Mouse (Mus musculus): ENCODE measurements around the gene Scn8a.

Scn8a gene

DNA sequence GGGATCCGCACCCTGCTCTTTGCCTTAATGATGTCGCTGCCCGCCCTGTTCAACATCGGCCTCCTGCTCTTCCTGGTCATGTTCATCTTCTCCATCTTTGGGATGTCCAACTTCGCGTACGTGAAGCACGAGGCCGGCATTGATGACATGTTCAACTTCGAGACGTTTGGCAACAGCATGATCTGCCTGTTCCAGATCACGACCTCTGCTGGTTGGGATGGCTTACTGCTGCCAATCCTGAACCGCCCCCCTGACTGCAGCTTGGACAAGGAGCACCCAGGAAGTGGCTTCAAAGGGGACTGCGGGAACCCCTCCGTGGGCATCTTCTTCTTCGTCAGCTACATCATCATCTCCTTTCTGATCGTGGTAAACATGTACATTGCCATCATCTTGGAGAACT, 170.0 kb downstream of the Scn8a start:
- no peak for DNase-seq (ENCODE audit: low spot score in 2 of 2)

DNA sequence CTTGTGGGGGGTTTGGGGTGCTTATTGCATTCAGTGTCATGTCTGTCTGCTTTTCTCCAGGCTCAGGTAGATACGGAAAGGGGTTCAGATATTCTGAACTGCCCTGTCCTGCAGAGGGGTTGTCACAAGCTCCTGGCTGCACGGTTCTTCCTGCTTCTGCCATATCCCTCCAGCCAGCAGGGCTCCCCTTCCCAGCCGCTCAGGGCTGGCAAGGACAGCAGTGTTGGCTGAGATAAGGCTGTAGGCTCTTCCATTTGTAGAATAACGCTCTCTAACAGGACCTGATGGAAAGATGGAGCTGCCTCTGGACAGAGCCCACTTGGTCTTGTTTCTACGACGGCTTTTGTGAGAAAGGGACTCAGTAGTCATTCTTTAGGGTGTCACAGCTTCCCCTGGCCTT, 172.3 kb downstream of the Scn8a start:
- DNase-seq (ENCODE audit: low spot score in 2 of 2), result no peak

DNA sequence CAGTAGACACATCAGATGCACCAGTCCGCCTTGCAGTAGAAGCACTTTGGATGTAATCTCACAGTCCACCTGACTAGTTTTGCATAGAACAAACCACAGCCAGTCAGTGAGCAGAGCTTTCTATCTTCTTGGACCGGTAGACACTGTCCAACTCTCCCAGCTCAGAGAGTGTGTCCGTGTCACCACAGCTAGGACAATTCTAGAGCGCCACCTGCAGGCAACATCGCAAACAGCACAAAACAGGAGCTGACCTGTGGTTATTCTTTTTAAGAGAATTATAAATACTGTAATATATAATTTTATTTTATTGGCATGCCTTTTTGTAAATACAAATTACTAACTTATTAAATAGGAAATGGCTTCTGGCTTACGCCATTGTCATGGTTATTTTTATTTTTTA, 173.0 kb downstream of the Scn8a start:
- peak; percentile 73 to 77 for DNase-seq (ENCODE audit: low spot score in 2 of 2)

DNA sequence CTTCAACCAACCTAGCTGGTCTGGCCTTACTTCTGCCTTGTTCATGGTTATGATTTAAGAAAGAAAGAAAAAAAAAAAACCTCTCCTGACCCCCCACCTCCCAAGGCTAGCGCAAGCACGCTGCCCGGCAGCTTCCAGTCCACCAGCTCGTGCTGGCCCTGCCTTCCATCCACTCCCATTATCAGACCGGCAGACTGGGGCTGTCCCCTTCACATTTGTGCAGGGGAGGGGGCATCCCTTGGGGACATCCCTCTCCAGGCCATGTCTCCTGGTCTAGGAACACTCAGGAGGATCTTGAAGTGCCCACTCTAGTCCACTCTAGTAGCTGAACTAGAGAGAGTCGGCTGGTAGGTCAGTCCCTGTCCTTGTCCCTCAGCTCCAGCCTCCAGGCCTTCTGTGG, 174.9 kb downstream of the Scn8a start:
- no peak for DNase-seq (ENCODE audit: low spot score in 2 of 2)

DNA sequence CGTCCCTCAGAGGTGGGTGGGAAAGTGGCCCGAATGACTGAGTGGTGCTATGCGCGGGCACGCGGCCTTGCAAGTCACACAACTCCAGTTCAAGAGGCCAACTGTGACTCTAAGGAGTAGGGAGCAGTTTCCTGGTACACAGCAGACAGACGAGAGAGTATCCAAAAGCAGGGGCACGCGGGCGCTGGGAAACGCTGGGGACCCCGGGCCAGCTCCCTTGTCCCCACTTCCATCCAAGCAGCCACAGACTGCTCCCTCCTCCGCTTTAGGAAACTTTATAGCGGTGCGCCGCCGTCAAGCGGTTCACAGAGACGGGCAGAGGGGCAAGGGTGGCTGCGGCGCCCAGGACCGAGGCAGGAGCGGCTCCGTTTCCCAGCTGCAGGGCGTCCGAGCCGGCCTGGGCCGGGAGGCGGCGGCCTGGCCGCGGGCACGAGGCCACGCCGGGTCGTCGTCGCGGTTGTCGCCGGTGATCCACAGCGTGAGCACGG, 176.4 kb downstream of the Scn8a start:
- DNase-seq (ENCODE audit: low spot score in 2 of 2), result no peak

DNA sequence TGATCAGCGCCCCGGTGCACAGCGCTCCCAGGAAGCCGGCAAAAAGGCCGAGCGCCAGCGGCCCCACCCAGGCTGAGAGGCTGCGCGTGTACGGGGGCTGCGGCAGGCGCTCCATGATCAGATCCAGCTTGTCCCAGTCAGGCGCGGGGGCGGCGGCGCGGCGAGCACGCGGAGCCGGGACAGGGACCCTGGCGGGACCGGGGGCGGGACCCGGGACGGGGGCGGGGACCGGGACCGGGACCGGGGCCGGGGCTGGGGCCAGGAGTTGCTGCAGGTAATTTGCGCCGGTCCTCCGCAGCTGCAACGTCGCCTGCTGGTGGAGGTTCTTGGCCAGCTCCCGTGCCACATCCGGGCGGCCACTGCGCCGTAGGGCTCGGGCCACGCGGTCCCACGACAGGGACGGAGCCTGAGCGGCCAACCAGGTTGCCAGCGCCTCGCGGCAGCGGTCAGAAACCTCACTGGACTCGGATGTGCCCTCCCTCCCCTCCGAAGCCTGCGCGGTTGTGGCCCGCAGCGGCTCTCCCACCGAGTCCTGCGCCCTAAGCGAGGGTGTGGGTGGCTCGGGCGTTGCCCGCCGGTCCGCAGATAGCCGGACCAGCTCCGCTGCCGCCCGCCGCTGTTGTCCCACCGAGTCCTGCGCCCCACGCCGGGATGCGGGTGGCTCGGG, 177.0 kb downstream of the Scn8a start:
- peak; percentile 60 to 69 for DNase-seq (ENCODE audit: low spot score in 2 of 2)

DNA sequence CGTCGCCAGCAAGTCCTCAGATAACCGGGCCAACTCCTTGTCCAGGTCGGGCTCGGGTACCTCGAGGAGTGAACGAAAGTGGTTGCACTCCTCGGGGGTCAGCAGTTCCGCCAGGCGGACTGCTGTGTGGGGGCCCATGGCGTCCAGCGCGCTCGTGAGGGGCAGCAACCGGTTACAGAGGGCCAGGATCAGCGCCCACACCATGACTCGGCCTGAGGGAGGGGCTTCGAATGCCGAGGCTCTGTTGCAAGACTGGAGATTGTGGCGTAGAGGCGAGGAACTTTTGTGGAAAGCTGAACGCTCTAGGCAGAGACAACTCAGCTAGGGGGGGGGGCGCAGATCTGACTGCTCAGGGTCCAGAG, 177.5 kb downstream of the Scn8a start, which contains the start of gene Gm47841:
Gene Gm47841 (minus strand): TSS at position 204 of the 362 bp plus-strand sequence.
- no peak for DNase-seq (ENCODE audit: low spot score in 2 of 2)

DNA sequence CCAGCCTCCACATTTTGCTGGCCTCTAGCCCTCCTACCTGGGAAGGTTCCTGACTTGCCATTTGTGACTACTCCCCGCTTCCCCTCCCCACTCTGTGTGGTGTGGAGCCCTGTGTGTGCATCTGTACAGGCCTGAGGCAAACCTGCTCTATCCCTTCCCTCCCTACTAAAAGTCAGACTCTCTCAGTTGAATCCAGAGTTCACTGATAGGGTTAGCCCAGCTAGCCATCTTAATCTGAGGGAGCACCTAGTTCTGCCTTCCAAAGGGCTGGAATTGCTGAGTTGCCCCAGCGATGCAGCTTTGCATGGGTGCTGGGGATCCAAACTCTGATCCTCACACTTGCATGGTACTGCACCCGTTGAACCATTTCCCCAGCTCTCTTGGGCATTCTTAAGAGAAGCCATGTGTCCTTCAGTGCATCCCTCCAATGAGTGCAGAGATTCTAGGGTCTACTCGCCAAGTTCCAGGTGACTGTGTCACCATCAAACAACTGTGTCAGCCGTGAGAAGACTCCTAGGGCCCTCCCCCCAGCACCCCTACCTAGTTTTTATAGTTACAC, 178.8 kb downstream of the Scn8a start:
- DNase-seq (ENCODE audit: low spot score in 2 of 2), result no peak

DNA sequence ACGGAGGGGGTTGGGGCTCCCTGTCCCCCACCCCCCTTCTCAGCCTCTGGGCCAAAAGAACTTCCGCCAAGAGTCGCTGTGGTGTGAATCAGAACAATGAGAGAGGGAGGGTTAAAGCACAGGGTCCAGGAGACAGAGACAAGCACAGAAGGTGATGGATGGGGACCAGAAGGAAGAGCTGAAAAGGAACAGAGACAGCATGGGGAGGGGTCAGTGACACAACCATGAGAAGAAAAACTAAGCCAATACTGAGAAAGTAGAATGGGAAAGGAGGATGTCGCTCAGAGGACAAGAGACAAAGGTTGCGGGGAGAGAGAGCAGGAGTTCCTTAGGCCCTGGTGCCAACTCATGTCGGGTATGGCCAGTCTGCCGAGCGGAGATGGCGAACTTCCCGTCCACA, 182.2 kb downstream of the Scn8a start:
- DNase-seq (ENCODE audit: low spot score in 2 of 2), result no peak

DNA sequence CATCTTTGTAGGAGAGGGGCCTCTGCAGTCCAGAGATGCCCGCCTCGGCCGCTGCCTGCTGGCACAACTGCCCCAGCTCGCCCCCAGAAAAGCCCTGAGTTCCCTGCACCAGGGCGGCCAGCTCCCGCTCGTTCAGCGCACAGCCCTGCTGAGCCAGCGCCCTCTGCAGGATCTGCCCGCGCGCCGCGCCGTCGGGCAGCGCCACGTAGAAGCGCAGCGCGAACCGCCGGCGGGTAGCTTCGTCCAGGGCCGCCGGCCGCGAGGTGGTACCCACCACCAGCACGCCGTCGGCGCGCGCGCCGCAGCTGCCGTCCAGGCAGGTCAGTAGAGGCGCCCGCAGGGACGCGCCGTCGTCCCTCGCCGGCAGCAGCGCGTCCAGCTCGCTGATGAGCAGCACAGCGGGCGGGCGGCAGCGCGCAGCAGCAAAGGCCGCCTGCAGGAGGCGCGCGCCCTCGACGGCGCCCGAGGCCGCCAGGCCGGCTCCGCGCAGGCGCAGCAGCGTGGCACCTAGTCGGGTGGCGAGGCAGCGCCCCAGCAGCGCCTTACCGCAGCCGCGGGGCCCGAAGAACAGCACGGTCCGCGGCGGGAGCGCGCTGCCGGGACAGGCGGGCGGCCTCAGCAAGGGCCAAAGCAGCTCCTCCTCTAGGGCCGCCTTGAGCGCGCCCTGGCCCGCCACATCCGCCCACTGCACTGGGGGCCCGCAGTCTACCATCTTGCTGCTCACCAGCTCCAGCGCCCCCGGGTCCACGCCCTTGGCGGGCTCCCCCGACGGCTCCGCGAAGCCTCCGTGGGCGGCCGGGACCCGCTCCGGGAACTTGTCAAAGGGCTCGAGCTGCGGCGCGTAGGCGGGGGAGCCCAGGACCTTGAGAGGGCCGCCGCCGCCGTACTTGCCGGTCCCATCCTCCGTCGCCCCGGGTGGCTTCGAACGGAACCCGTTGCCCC, 183.2 kb downstream of the Scn8a start:
- DNase-seq (ENCODE audit: low spot score in 2 of 2), result no peak

DNA sequence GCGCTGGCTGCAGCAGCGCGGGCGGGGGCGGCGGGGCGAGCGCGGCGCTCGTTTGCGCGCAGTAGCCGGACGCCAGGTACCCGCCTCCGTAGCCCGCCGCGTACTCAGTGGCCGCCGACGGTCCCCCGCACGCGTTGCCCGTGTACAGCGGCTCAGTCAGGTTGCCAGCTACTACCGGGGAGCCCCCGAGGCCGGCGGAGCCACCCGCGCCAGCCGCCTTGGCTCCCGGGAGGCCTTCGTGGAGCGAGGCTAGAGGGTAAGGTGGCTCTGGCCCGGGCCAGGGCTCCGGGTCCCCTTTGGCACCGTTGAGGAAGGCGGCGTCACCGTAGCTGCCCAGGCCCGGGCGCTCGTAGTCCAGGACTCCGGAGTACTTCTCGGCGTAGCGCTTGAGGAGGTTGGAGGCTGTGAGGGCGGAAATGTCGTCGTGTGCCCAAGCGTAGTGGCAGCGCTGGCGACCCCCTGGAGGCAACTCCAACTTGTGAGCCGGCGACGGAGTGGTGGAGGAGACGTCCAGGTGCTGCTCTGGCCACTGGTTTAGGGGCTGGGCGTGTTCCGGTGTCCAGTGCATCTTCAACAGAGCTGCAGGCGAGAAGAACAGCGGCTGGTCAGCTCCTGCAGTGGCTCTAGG, 184.3 kb downstream of the Scn8a start:
- no peak for DNase-seq (ENCODE audit: low spot score in 2 of 2)

DNA sequence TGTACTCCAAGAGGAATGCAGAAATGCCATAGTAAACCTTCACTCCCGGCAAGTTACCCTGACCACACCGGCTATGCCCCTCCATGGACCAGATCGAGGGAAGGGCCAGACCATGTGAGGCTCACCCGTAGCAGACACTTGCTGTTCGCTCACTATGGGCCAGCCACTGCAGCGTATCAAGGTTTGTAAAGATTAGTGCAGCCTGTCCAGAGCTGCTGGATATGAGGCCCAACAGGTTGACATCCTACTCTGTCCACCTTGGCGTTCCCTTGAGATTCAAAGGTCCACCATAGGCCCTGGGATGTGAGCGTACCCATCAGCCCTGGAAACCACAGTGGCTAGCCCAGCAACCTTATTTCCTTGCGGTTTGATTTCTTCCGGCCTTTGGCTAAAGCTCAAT, 184.9 kb downstream of the Scn8a start:
- no peak for DNase-seq (ENCODE audit: low spot score in 2 of 2)

DNA sequence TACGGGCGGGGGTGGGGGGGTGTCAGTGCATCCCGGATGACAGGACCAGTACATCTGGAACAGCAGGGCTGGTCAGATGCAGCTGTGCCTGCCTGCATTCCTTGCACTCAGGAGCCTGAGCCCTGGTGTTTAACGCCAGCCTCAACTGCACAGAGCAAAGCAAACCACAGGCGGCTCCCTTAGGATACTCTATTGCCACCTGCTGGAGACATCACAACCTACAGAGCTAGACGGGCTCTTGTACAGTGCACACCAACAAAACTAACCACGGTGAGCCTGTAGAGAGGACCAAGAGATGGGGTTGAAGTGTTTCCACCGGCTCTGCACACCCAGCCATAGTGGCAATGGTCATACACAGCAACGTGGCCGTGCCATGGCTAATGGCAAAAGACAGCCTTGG, 186.6 kb downstream of the Scn8a start:
- DNase-seq (ENCODE audit: low spot score in 2 of 2), result peak; percentile 62 to 74

DNA sequence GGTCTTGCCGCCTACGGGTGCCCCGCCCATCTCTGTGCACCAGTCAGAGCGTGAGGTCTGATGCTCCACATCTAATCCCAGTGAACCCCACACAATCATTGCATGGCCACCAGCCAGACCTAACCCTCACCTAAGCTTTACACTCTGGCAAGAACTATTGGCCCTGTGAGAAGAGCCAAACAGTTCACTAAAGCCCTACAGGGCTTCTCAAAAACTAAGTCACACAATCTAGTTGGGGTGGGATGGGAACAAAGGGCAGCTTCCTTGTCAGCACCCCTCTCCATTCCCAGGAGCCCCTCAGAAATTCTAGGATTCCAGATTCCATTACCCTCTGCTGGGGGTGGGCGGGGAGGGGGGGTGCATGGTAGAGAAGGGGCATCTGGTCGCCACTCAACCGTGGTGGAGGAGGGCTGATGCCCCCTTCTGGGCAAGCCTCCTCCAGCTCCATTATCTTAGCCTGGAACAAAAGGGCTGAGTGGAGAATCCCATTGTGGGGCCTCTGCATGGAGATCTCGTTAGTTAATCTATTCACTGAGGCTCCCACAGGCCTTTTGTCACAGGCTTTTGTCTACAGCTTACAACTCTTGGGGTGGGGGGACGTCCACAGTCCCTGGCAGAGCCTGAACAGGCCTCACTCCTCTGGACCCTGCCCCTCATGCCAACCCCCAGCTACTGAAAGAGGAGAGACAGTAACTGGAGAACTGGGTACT, 190.1 kb downstream of the Scn8a start:
- DNase-seq (ENCODE audit: low spot score in 2 of 2), result no peak

DNA sequence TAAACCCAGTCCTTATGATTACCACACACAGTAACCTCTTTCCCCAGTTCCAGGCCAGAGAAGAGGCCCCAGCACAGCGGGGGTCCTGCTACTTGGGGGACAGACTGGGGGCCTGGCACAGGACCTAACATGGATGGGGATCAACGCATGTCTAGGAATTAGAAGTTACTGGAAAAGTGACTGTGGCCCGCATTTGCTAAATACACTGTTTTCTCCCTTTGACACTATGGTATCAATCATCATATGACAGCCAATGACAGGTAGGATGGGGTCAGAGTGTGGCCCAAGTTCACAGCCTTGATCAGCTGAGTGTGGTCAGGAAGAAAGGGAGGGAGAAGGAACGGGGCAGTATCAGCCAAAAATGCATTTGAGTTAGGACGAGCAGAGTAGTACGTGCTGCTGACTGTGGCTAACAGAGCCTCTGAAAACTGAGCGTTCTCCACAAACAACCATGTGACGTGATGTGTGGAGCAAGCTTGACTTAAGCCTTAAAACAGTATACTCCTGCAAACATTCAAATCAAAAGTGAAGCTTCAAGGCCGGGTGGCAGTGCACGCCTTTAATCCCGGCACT, 190.7 kb downstream of the Scn8a start:
- no peak for DNase-seq (ENCODE audit: low spot score in 2 of 2)

DNA sequence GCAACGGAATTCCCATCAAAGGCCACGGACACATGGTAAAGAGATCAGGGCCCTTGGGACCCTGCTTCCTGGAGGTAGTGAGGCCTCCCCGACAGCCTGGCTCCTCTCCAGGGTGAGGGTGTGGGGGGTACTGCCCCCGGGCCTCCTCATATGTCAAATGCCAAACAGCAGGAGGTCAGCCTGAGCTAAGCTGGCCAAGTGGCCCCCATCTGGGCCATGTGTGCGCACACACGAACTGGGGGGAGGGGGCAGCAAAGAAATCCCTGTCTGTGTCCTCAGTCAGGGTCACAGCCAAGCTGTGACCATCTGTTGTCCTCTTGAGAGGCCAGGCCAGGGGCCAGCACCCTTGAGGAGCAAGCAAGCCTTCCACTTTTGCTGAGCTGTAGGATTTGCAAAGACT, 195.4 kb downstream of the Scn8a start:
- DNase-seq (ENCODE audit: low spot score in 2 of 2), result no peak

DNA sequence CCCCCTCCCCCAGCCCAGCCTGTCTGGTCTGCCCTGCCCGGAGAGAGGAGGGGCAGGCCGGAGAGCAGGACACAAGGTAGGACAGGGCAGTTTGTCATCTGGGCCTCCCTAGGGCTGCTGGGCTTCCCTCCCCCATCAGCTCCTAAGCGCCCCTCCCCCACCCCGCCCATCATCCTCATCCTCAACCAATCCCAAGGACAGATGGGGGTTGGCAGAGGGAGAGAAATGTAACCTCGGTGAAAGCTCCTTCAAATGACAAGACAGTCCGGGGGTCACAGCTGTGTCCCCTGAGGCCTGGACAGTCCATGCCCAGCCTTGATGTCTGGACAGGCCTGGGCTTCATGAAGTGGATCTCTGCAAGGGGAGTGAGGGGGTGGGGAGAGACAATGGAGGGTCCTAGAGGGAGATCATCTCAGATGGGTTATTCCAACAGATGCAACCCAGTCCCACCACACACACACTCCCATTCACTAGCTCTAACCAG, 196.7 kb downstream of the Scn8a start:
- no peak for DNase-seq (ENCODE audit: low spot score in 2 of 2)

DNA sequence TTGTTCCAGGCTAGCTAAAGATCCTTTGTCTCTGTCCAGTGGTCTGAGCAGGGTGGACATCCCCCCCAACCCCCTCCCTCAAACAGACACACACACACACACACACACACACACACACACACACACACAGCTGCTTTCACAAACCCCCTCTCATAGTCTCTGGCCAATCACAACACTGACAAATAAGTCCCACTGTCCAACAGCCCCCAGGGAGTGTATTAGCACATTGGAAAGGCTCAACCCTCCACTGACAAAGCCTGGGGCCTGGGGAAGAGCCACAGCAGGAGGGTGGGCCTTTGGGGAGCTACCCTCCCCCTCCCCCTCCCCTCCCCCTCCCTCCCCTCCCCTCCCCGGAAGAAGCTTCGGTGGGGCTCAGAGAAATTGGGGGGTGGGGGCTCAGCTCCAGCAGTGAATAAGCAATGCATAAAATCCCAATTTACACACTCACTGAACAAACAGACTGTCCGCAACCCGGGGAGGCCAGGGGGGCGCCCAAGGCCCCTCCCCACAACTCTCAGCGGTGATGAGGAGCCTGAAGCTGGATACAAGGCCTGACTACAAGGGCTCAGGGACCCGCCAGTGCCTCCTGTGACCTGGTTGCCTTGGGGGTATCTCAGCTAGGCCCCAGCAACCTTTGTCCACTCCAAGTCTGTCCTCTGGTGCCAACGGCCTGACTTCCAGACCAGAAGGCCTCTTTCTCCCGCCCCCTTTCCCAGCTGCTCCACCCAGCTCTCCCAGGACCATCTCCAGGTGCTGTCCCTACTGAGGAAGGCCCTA, 197.4 kb downstream of the Scn8a start:
- no peak for DNase-seq (ENCODE audit: low spot score in 2 of 2)

DNA sequence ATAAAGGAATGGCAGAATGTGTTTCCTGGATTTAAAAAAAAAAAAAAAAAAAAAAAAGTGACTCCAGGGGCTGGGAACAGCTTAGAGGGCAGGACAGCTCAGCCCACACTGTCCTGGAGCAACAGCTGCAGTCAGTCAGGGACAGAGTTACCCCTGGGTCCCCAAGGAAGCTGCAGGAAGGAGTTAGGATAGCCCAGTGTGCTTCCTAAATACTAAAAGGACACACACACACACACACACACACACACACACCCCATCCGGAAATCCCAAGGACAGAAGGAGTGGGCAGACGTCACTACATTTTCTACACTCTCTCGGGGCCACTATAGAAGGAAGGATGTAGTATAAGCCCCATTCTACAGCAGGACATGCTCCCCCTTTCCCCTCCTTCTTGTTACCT, 198.4 kb downstream of the Scn8a start:
- no peak for DNase-seq (ENCODE audit: low spot score in 2 of 2)

DNA sequence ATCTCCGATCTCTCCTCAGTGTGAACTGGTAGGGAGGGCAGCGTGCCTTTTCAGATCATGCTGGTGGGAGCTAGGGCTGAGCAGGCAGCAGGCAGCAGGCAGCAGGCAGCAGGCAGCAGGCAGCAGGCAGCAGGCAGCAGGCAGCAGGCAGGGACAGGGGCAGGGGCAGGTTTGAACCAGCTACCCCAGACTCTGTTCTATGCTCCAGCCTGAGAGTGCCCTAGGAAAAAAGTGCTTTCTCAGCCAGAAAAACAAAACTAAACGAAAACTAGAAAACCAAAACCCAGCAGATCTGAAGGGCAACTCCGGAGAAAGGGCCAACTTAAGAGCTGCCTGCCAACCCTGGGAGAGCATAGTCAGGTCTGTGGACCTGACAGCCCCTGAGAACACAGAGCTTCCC, 199.0 kb downstream of the Scn8a start:
- no peak for DNase-seq (ENCODE audit: low spot score in 2 of 2)
